Mouse (Mus musculus): ENCODE data around the gene Usf3.

Usf3 gene

GRCm38 (mm10) chr16:44172297-44173154, 520 bp upstream of the Usf3 start:
- in situ Hi-C loops (cut with MboI, MseI): no loop called here

- in situ Hi-C loops (cut with MboI, MseI): no loop called here
These were observed 1.0 kb downstream of the Usf3 start for GRCm38 (mm10) chr16:44173966-44174530.

DNA sequence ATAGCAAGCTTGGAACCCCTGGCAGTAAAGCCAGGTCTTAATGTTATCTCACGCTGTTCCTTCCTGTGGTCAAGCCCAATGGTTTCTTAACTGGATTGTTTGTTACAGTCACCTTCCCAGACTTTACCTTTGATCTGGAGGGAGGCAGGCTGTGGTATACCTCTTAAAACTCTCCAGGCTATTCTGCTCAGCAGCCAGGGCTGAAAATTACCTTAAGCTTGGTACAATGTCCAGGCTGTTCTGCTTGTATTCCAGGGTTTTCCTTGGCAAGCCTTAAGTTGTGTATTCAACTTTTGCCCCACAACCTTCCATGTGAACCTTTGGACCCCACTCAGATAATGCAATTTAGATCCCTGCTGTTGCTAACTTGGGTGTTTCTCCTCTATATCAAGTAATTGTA, 2.0 kb downstream of the Usf3 start:
- in situ Hi-C loops (cut with MboI, MseI): no loop called here

GRCm38 (mm10) chr16:44176511-44176910, 3.5 kb downstream of the Usf3 start:
- in situ Hi-C loops (cut with MboI, MseI): no loop called here

GRCm38 (mm10) chr16:44178555-44178954, 5.5 kb downstream of the Usf3 start:
- in situ Hi-C loops (cut with MboI, MseI): no loop called here

- in situ Hi-C loops (cut with MboI, MseI): no loop called here
These were observed 9.6 kb downstream of the Usf3 start for GRCm38 (mm10) chr16:44182597-44182996.

DNA sequence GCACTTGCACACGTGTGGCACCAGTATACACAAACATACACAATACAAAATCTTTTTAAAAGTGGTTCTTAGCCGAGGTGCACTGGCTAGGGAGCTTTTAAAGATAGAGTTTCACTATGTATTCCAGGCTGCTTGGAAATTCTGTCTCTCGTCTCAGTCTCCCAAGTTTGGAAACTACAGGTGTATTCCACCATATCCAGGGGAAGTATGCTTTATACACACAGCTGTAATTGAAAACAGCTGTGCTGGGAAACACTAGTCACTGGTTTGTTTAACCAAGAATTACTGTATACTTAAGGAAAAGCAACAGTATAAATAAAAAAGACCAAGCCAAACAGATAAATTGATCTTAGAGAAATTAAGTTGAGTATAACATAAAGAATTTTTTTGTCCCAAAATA, 11.7 kb downstream of the Usf3 start:
- in situ Hi-C loops (cut with MboI, MseI): no loop called here

GRCm38 (mm10) chr16:44187172-44187571, 14.1 kb downstream of the Usf3 start:
- in situ Hi-C loops (cut with MboI, MseI): no loop called here

- in situ Hi-C loops (cut with MboI, MseI): no loop called here
These were observed 15.7 kb downstream of the Usf3 start for GRCm38 (mm10) chr16:44188766-44189165.

DNA sequence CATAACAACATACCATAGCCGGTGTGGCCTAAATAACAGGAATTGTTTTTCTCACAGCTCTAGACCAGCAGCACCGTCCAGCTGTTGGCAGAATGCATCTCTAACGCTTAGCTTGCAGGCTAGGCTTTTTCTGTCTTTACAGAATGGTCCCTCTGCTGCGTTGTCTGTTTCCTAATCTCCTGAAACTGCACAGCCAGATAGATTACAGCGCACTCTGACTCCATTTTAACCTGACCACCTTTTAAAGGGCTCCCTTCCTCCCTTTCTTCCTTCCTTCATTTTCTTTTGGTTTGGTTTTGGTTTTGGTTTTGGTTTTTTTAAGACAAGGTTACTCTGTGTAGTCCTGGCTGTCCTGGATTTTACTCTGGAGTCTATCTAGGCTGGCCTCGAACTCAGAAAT, 17.0 kb downstream of the Usf3 start:
- in situ Hi-C loops (cut with MboI, MseI): no loop called here

DNA sequence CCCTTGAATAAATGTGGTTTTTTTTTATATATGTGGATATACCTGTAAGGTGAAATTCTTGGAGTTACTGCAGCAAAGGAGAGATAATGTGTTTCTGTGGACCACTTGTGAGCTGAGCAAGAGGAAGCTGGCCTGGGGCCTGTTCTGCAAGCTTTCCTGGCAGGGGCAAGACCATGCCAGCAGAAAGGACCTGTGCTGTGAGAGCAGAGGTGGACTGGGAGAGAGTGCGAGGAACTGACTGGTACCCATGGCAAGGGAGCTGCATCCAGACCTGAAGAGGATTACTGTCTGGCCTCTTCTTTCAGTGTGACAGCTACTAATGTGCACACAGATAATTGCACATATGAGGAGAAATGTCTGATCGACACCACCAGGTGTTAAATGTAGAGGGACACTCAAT, 17.9 kb downstream of the Usf3 start:
- in situ Hi-C loops (cut with MboI, MseI): no loop called here

GRCm38 (mm10) chr16:44199066-44199703, 26.1 kb downstream of the Usf3 start:
- in situ Hi-C loops (cut with MboI, MseI): no loop called here

DNA sequence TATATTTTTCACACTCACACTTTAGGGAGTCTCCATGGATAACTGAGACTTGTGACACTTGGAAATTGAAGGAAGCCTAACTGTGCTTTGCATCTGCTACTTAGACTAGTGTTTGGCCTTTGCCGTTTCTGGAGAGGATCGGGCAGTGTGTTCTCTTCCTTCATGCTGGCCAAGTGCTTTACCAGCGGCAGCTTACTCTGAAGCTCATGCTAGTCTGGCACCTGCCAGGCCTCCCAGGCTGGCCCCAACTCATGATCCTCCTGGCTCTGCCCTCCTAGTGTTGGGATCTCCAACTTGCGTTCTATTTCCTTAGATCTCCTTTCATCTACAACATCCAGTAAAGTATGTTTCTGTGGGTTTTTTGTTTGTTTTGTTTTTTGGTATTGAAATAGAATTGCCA, 27.1 kb downstream of the Usf3 start:
- in situ Hi-C loops (cut with MboI, MseI): no loop called here

- in situ Hi-C loops (cut with MboI, MseI): no loop called here
These were observed 31.3 kb downstream of the Usf3 start for GRCm38 (mm10) chr16:44204331-44204730.

- in situ Hi-C loops (cut with MboI, MseI): no loop called here
These were observed 32.9 kb downstream of the Usf3 start for GRCm38 (mm10) chr16:44205973-44206372.

DNA sequence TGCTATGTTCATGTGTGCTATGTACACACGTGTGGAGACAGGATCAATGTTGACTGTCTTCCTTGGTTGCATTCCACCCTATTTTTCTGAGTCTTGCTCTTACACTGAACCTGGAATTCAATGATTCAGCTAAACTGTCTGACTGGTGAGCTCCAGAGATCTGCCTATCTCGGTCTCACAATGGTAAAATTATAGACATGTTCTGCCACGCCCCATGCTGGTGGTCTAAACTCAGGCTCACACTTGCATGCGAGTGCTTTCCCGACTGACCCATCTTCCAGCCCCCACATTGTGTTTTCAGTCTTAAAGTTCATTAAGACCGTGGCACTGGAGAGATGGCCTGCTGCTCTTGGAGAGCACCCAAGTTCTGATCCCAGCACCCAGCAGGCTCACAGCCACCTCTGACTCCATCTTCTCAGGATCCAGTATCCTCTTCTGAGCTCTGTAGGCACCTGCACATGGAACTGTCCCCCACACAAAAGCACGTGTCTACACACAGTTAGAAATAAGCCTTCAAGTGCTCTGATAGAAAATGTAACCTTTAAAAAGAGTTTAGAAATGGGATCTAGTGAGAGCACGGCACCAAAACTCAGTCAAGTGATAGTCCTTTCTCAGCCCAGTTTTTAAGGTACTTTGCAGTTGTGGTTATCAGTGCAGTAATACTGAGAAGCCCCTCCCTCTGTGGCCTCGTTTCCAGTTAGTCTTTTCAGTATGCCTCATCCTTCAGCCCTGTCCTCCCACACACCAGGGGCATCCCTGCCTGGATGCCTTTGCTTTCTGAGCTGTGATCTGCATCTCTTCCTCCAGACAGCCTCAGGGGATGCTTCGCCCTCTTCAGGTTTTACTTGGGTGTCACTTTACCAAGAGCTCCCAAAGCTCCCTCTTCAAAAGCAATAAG, 37.4 kb downstream of the Usf3 start:
- in situ Hi-C loops (cut with MboI, MseI): no loop called here

DNA sequence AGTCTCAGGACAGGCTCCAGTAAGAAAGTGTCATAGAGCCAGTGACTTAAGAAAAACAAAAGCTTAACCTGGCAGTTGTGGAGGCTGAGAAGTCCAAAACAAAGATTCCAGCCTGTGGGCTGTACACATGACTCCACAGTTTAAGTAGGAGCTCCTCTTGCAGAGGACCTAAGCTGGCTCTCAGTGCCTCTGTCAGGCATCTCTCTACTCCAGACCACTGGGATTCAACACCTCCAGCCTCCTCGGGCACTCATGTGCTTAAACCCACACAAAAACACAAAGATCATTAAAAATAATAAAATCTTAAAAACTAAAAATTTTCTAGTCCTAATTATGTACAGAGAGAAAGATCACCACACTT, 38.0 kb downstream of the Usf3 start:
- in situ Hi-C loops (cut with MboI, MseI): no loop called here

DNA sequence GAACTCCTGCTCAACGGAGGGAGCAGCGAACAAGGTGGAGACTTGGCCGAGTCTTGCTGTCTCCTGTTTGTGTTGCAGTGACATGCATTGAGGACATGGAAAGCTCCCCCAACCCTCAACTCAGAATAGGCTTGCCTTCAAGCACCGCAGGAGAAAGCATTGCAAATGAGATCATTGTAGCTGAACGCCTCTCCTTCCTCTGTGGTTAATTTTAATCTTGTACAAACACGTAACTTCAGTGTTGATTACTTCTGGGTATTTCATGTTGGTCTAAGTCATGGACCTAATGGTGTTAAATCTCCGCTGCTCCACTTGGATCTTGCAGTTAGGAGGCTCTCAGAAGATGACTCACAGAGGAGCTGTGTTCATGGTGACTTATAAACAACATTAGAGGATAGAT, 39.7 kb downstream of the Usf3 start:
- in situ Hi-C loops (cut with MboI, MseI): no loop called here

DNA sequence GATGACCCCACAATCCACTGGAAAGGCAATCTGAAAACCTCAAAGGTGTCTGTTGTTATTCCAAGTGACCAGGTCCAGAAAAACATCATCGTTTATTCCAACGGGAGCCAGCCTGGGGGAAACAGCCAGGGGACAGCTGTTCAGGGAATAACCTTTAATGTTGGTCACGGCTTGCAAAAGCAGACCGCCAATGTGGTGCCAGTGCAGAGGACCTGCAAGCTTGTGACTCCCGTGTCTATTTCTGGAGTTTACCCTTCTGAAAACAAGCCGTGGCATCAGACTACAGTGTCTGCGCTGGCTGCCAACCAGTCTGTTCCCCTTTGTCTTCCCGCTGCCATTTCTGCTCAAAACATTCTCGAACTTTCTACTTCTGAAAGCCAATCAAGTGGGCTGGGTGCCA, 42.5 kb downstream of the Usf3 start:
- in situ Hi-C loops (cut with MboI, MseI): no loop called here

- in situ Hi-C loops (cut with MboI, MseI): no loop called here
These were observed 43.4 kb downstream of the Usf3 start for GRCm38 (mm10) chr16:44216417-44216816.

DNA sequence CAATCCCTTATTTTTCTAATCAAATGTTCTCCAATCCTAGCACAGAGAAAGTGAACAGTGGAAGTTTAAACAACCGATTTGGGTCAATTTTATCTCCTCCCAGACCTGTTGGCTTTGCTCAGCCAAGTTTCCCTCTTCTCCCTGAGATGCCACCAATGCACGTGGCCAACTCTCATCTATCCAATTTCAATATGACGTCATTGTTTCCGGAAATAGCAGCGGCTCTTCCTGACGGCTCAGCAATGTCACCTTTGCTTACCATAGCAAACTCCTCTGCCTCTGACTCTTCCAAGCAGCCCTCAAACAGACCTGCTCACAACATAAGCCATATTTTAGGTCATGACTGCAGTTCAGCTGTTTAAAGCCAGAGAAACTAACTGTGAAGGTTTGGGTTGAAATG, 48.4 kb downstream of the Usf3 start:
- in situ Hi-C loops (cut with MboI, MseI): no loop called here

GRCm38 (mm10) chr16:44226706-44227291, 53.8 kb downstream of the Usf3 start:
- in situ Hi-C loops (cut with MboI, MseI): no loop called here
